Comparison of ENCODE assay signal across 10 mouse cellular contexts in the genomic region with DNA sequence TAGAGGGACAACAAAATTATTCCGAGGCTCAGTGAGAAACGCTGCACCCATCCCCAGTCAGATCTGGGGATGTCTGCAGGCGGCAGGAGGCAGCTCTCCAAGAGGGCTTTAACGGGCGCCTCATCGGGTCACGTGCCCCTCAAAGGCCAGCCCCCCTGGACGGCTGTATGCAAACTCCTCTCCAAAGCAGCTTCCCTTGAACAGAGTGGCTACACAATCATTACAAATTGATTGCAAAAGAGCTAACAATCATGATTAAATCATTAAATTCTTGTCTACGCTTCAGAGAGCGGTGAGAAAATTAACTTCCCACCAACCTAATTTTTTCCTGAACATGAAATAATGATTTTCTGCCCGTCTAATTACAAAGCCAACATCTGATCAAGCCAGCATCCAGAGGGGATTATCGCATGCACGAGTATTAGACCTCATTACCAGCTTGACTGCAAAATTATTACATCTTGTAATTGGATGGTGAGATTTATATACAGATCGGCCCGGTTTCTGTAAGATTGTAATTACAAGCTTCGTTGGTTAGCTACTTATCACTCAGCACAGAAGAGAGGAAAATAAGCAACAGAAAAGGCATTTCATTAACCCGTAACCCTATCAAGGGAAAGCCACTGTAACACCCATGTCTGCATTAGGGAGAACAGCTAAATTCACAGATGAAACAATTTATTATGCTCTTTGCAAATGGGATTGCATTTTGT.
DNase-seq lines count a peak whose midpoint lies in the region; ATAC-seq lines count a peak whose summit lies in the region.
"Had no signal": no experiment of that assay in that cellular context is flagged by ENCODE, and none has a peak within 500 bp of the region (broad histone marks: within the 10 kb centered on the region; RNA-seq: fewer than 3 reads in every experiment).

No protein-coding gene starts in this region.

- DNase-seq in kidney, postnatal 14 days, result peak; percentile 6
- DNase-seq in kidney, adult 8-10 months, result no peak
- peak; percentile 51 for DNase-seq in embryonic facial prominence, embryonic 14.5 days (ENCODE audit: low spot score)
- DNase-seq in neural tube, embryonic 11.5 days (ENCODE audit: low spot score), result peak; percentile 48
- DNase-seq in lung, adult 18-20 months, result no peak
- DNase-seq in adrenal gland, postnatal 14 days, result no peak
- DNase-seq: cerebellum, adult 2 months had no signal

- no peak overlapping the region for H3K4me3 ChIP-seq in embryonic facial prominence, embryonic 14.5 days (ENCODE audit: low read depth, low read length)
- no peak overlapping the region for H3K4me3 ChIP-seq in hindbrain, embryonic 16.5 days (ENCODE audit: low read length)
- no peak overlapping the region for H3K4me3 ChIP-seq in neural tube, embryonic 11.5 days (ENCODE audit: low read depth, low read length)
- no peak overlapping the region for H3K4me3 ChIP-seq in heart, embryonic 12.5 days

- no peaks in the 10 kb centered on the region for H3K36me3 ChIP-seq in embryonic facial prominence, embryonic 14.5 days (ENCODE audit: control insufficient read depth, insufficient read depth, low read length)
- no peaks in the 10 kb centered on the region for H3K36me3 ChIP-seq in hindbrain, embryonic 16.5 days (ENCODE audit: control insufficient read depth, insufficient read depth, low read length)
- no peaks in the 10 kb centered on the region for H3K36me3 ChIP-seq in neural tube, embryonic 11.5 days (ENCODE audit: control insufficient read depth, insufficient read depth, low read length)
- H3K36me3 ChIP-seq in heart, embryonic 12.5 days, result no peaks in the 10 kb centered on the region

- no peaks in the 10 kb centered on the region for H3K4me1 ChIP-seq in embryonic facial prominence, embryonic 14.5 days (ENCODE audit: control insufficient read depth, insufficient read depth, low read length)
- peaks cover 5% of the 10 kb centered on the region; the same call in 1 of the 2 replicates for H3K4me1 ChIP-seq in hindbrain, embryonic 16.5 days (ENCODE audit: control insufficient read depth, insufficient read depth, low read depth, low read length)
- no peaks in the 10 kb centered on the region for H3K4me1 ChIP-seq in neural tube, embryonic 11.5 days (ENCODE audit: control insufficient read depth, insufficient read depth, low read length)
- no peaks in the 10 kb centered on the region for H3K4me1 ChIP-seq in heart, embryonic 12.5 days (replicated peaks)

- no peaks in the 10 kb centered on the region for H3K9me3 ChIP-seq in embryonic facial prominence, embryonic 14.5 days (ENCODE audit: control insufficient read depth, low read length)
- no peaks in the 10 kb centered on the region for H3K9me3 ChIP-seq in hindbrain, embryonic 16.5 days (ENCODE audit: control insufficient read depth, low read length)
- H3K9me3 ChIP-seq in neural tube, embryonic 11.5 days (ENCODE audit: control insufficient read depth, low read length), result no peaks in the 10 kb centered on the region
- no peaks in the 10 kb centered on the region for H3K9me3 ChIP-seq in heart, embryonic 12.5 days (replicated peaks)

- no peaks in the 10 kb centered on the region for H3K27me3 ChIP-seq in embryonic facial prominence, embryonic 14.5 days (replicated peaks; ENCODE audit: control insufficient read depth, insufficient read depth, low read length)
- H3K27me3 ChIP-seq in hindbrain, embryonic 16.5 days (replicated peaks; ENCODE audit: control insufficient read depth, insufficient read depth, low read length), result peaks cover 2% of the 10 kb centered on the region; the same call in 1 of the 2 replicates
- H3K27me3 ChIP-seq in neural tube, embryonic 11.5 days (ENCODE audit: control insufficient read depth, insufficient read depth, low read length), result no peaks in the 10 kb centered on the region
- H3K27me3 ChIP-seq in heart, embryonic 12.5 days (replicated peaks), result no peaks in the 10 kb centered on the region

- no peak overlapping the region for H3K4me2 ChIP-seq in embryonic facial prominence, embryonic 14.5 days (ENCODE audit: low read depth, low read length)
- H3K4me2 ChIP-seq in hindbrain, embryonic 16.5 days (ENCODE audit: low read length), result peak overlapping the region; percentile 4
- no peak overlapping the region for H3K4me2 ChIP-seq in neural tube, embryonic 11.5 days (ENCODE audit: low read depth)
- H3K4me2 ChIP-seq in heart, embryonic 12.5 days, result no peak overlapping the region

- 37% methylated on average over 17 of the region's 17 CpGs for WGBS in embryonic facial prominence, embryonic 14.5 days
- 21% methylated on average over 17 of the region's 17 CpGs for WGBS in hindbrain, embryonic 16.5 days
- 46% methylated on average over 17 of the region's 17 CpGs for WGBS in neural tube, embryonic 11.5 days
- WGBS in heart, embryonic 12.5 days, result 55% methylated on average over 17 of the region's 17 CpGs

- H3K27ac ChIP-seq in embryonic facial prominence, embryonic 14.5 days (replicated peaks; ENCODE audit: low read depth, low read length), result no peak overlapping the region
- no peak overlapping the region for H3K27ac ChIP-seq in hindbrain, embryonic 16.5 days (ENCODE audit: low read depth, low read length)
- H3K27ac ChIP-seq in neural tube, embryonic 11.5 days (ENCODE audit: low read depth, low read length), result no peak overlapping the region
- no peak overlapping the region for H3K27ac ChIP-seq in heart, embryonic 12.5 days (ENCODE audit: poor library complexity, severe bottlenecking)
- H3K27ac ChIP-seq: liver, embryonic 14.5 days had no signal

- H3K9ac ChIP-seq in embryonic facial prominence, embryonic 14.5 days (ENCODE audit: low read depth, low read length), result no peak overlapping the region
- no peak overlapping the region for H3K9ac ChIP-seq in hindbrain, embryonic 16.5 days (ENCODE audit: low read depth, low read length)
- no peak overlapping the region for H3K9ac ChIP-seq in neural tube, embryonic 11.5 days (ENCODE audit: low read length)
- H3K9ac ChIP-seq in heart, embryonic 12.5 days, result no peak overlapping the region
- H3K9ac ChIP-seq: liver, embryonic 14.5 days had no signal

- ATAC-seq in embryonic facial prominence, embryonic 14.5 days (ENCODE audit: low read depth), result peak; percentile 37; the same call in 1 of the 2 replicates
- ATAC-seq in hindbrain, embryonic 16.5 days, result peak; percentile 91
- ATAC-seq in neural tube, embryonic 11.5 days (ENCODE audit: insufficient read depth, low FRiP score, low TSS enrichment), result 0 out of 2 replicates have a peak, but pooled peaks have one; percentile 16
- ATAC-seq in heart, embryonic 12.5 days (ENCODE audit: insufficient number of reproducible peaks, low FRiP score), result no peak

Comparison
In these comparisons a context has a peak if more than half of its experiments do, and no peak if none do; other contexts are left out.
1. DNase-seq: peak in kidney, postnatal 14 days (single experiment), embryonic facial prominence, embryonic 14.5 days (single experiment) and neural tube, embryonic 11.5 days (single experiment); none in kidney, adult 8-10 months (0 of 2), lung, adult 18-20 months (0 of 2) and adrenal gland, postnatal 14 days (single experiment).